Mouse (Mus musculus) liver, postnatal 0 days (tissue): ENCODE results near the gene Add3. TPM values are rescaled to one million over a fixed set of nuclear protein-coding genes. Genes with fewer than 3 reads are reported as not detected.

Experiments used
- ATAC-seq: fragments of 200-750 bp; cut with Nextera tagmentation; 2 replicates; pipeline ENCODE4 v1.8.0; 2017; ENCODE audit warnings: mild to moderate bottlenecking, moderate library complexity
- DNase-seq: peaks from one replicate; pipeline ENCODE4 v3.0.0-alpha.2; 2016
- H3K27ac ChIP-seq: fragments of 300-500 bp; sonication (generic); 2 replicates; pipeline ENCODE4 v1.5.1; 2014; ENCODE audit warnings: antibody characterized with exemption, moderate library complexity, mild to moderate bottlenecking, low read depth
- H3K27me3 ChIP-seq: fragments of 300-500 bp; sonication (generic); 2 replicates; pipeline ENCODE4 v1.6.1; 2014; ENCODE audit warnings: low read length, control low read depth, mixed read lengths; ENCODE audit not compliant: insufficient read depth
- H3K36me3 ChIP-seq: fragments of 300-500 bp; sonication (generic); replicated peaks from 2 replicates; pipeline ENCODE4 v1.6.1; 2014; ENCODE audit warnings: mild to moderate bottlenecking, control low read depth, low read length, moderate library complexity, mixed read lengths; ENCODE audit not compliant: insufficient read depth
- H3K4me1 ChIP-seq: fragments of 300-500 bp; sonication (generic); 2 replicates; pipeline ENCODE4 v1.6.1; 2014; ENCODE audit warnings: antibody characterized with exemption, mild to moderate bottlenecking, control low read depth; ENCODE audit not compliant: insufficient read depth
- H3K4me2 ChIP-seq: fragments of 300-500 bp; sonication (generic); 2 replicates; pipeline ENCODE4 v1.6.1; 2014; ENCODE audit warnings: low read depth, mild to moderate bottlenecking, low read length, moderate library complexity, mixed read lengths
- H3K4me3 ChIP-seq: fragments of 300-500 bp; sonication (generic); 2 replicates; pipeline ENCODE4 v1.5.1; 2014; ENCODE audit warnings: low read depth, low read length
- H3K9ac ChIP-seq: fragments of 300-500 bp; sonication (generic); replicated peaks from 2 replicates; pipeline ENCODE4 v1.6.1; 2014; ENCODE audit warnings: mild to moderate bottlenecking, moderate library complexity
- H3K9me3 ChIP-seq: fragments of 300-500 bp; sonication (generic); 2 replicates; pipeline ENCODE4 v1.6.1; 2016; ENCODE audit warnings: mild to moderate bottlenecking, control low read depth, low read length, mixed read lengths
- CTCF ChIP-seq: sonication (generic); IDR thresholded peaks from 2 replicates; pipeline ENCODE4 v1.5.1; 2016; ENCODE audit warnings: antibody characterized with exemption, low read depth
- EP300 ChIP-seq: IDR thresholded peaks from 2 replicates; pipeline ENCODE4 v1.6.1; 2016; ENCODE audit warnings: antibody characterized with exemption, low read depth, mild to moderate bottlenecking
- WGBS: fragments of 180-500 bp; shearing (Covaris S2); extraction: QIAGEN DNeasy Blood & Tissue Kit; methylation state at CpG from one replicate; pipeline ENCODE4 v1.1.7; 2014; ENCODE audit not compliant: insufficient replicate concordance; 5-methylcytosine and 5-hydroxymethylcytosine counted together
- polyA plus RNA-seq: library from polyadenylated mRNA; unstranded; fragments of >200 nt; fragmentation: Nextera tagmentation; extraction: Ambion mirVana; gene quantifications from 2 replicates; pipeline ENCODE4 v1.2.1, GENCODE M21; 2015

Add3 gene
- polyA plus RNA-seq, 1 experiment from 2014 or later, result 21.4 TPM

DNA sequence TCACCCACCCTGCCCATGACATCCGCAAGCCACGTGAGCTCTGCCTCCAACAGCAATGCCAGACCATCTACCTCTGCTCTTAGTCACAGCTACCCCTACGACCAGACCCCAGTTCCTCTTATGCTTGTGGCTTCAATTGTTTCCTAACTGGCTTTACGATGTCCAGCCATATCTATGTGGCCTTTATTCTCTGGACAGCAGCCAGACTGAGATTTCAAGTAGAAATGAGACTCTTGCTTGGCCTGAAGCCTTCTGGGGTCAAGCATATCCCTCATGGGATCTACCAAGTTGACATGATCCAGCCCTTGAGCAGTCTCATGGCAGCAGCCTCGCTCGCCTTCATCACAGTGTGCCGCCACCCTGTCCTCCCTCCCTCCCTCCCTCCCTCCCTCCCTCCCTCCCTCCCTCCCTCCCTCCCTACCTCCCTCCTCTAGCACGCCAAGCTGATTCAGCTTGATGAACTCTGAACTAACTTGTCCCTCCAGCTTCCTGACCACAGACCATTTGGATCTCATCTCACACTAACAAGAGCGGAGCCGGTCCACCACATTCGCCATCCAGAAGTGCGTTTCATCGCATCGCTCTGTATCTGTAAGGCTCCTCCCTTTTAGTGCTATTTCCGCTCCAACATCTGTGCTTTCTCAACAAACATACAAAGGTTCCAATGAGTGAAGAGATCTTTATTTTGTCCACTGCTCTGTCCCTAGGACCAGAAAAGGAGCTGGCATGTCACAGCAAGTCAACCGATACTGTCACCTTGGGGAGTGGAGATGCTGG, 9.7 kb upstream of the Add3 start:
- no peak overlapping the region for H3K27ac ChIP-seq
- TF ChIP-seq CTCF (no peak), EP300 (no peak)
- no peak overlapping the region for H3K4me3 ChIP-seq
- WGBS, result 83% methylated on average over 15 of the region's 16 CpGs
- no peak overlapping the region for H3K9ac ChIP-seq
- no peaks in the 10 kb centered on the region for H3K27me3 ChIP-seq
- ATAC-seq (no peak), DNase-seq (no peak)
- no peak overlapping the region for H3K4me2 ChIP-seq
- no peaks in the 10 kb centered on the region for H3K9me3 ChIP-seq
- peaks cover 29% of the 10 kb centered on the region for H3K4me1 ChIP-seq
- H3K36me3 ChIP-seq, result no peaks in the 10 kb centered on the region

GRCm38 (mm10) chr19:53132471-53132870, 7.8 kb upstream of the Add3 start:
- no peak overlapping the region for H3K9ac ChIP-seq
- H3K9me3 ChIP-seq, result no peaks in the 10 kb centered on the region
- no peak overlapping the region for H3K4me2 ChIP-seq
- DNase-seq, result no peak
- H3K36me3 ChIP-seq, result no peaks in the 10 kb centered on the region
- H3K4me3 ChIP-seq, result no peak overlapping the region
- H3K27ac ChIP-seq, result no peak overlapping the region
- 76% methylated on average over 10 of the region's 10 CpGs for WGBS
- ATAC-seq, result no peak
- TF ChIP-seq CTCF, result no peak
- TF ChIP-seq EP300, result no peak
- H3K27me3 ChIP-seq, result no peaks in the 10 kb centered on the region
- H3K4me1 ChIP-seq, result peaks cover 20% of the 10 kb centered on the region

DNA sequence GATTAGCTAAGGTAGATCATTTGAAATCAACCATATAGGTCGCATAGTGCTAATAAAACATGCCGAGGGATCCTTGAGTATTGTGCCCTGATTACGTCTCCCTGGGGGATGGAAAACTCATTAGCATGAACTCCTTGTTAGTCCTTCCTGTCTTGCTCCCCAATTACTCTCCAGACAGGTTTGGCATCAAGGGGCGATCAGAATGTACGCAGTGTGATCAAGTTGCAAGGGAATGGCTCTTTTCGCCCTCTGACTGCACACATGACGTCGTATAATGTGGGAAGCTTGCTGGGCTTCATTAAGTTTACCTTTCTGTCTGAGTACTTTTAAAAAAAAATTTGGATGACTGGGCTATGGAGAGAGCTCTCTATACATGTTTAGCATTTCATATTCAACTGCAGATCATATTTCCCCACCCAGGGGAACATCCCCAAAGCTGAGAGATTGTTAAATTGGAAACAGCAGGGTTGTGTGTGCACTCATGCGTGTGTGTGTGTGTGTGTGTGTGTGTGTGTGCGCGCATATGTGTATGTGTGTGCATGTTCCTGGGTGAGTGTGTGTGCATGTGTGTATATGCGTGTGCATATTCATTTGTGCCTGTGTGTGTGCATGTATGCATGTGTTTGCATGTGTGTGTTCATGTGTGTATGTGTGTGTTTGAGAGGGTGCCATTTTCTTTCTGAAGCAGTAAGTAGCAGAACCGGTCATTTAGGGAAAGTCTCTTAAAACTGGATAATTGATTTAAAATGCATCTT, 3.7 kb upstream of the Add3 start:
- ATAC-seq (no peak), DNase-seq (no peak)
- Histone ChIP-seq H3K9me3 (no peaks in the 10 kb centered on the region), H3K27me3 (no peaks in the 10 kb centered on the region), H3K4me2 (no peak overlapping the region), H3K27ac (no peak overlapping the region), H3K9ac (no peak overlapping the region), H3K4me1 (0 out of 2 replicates have a peak, but pooled peaks cover 6% of the 10 kb centered on the region), H3K4me3 (no peak overlapping the region), H3K36me3 (no peaks in the 10 kb centered on the region)
- no peak for TF ChIP-seq CTCF
- TF ChIP-seq EP300, result no peak
- 78% methylated on average over 13 of the region's 13 CpGs for WGBS

- Histone ChIP-seq H3K4me2 (no peak overlapping the region), H3K9ac (no peak overlapping the region), H3K4me1 (peaks cover 12% of the 10 kb centered on the region; the same call in 1 of the 2 replicates), H3K27me3 (no peaks in the 10 kb centered on the region), H3K27ac (no peak overlapping the region), H3K4me3 (no peak overlapping the region), H3K36me3 (no peaks in the 10 kb centered on the region), H3K9me3 (no peaks in the 10 kb centered on the region)
- 71% methylated on average over 4 of the region's 4 CpGs for WGBS
- DNase-seq, result no peak
- TF ChIP-seq CTCF, result no peak
- no peak for TF ChIP-seq EP300
- ATAC-seq, result no peak
Observed at GRCm38 (mm10) chr19:53137116-53137670, 3.0 kb upstream of the Add3 start.

DNA sequence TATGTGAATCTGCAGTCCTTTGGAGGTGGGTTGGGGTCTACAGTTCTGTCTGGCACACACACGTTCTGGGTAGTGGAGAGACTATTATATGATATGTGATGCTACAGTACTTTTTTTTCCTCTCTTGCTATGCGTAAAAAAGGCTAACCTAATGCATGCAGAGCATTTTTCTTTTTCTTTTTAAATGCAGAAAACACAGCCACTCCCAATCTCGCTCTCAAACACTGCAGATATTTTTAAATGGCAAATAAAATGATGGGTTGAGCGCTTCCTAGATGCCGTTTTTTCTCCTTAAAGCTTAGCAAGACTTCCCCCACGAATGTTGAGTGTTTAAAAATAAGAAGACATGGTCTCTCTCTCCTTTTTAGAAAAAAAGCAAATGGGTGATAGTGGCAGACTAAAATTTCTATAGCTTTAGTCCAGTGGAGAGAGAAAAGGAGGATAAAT, 584 bp downstream of the Add3 start:
- no peak for TF ChIP-seq CTCF
- no peak for TF ChIP-seq EP300
- DNase-seq (no peak), ATAC-seq (no peak)
- no peaks in the 10 kb centered on the region for H3K27me3 ChIP-seq
- H3K9ac ChIP-seq, result peak overlapping the region; percentile 64
- no peaks in the 10 kb centered on the region for H3K9me3 ChIP-seq
- H3K36me3 ChIP-seq, result no peaks in the 10 kb centered on the region
- H3K27ac ChIP-seq, result peak overlapping the region; percentile 67; the same call in 1 of the 2 replicates
- H3K4me1 ChIP-seq, result peaks cover 21% of the 10 kb centered on the region
- WGBS, result 3% methylated on average over 6 of the region's 6 CpGs
- peak overlapping the region; percentile 89 for H3K4me3 ChIP-seq
- peak overlapping the region; percentile 95 for H3K4me2 ChIP-seq
